Mouse (Mus musculus) right cerebral cortex, postnatal 4 days (tissue): ENCODE data around the gene Wrb.
"Not testable (repeated sequence)": the region's sequence is repeated elsewhere in the genome, so short reads cannot be mapped to it uniquely, and the experiment has no call there.

Experiments
- DNase-seq: peaks from one replicate; pipeline ENCODE4 v3.0.0-alpha.2; 2022

The Wrb gene

DNA sequence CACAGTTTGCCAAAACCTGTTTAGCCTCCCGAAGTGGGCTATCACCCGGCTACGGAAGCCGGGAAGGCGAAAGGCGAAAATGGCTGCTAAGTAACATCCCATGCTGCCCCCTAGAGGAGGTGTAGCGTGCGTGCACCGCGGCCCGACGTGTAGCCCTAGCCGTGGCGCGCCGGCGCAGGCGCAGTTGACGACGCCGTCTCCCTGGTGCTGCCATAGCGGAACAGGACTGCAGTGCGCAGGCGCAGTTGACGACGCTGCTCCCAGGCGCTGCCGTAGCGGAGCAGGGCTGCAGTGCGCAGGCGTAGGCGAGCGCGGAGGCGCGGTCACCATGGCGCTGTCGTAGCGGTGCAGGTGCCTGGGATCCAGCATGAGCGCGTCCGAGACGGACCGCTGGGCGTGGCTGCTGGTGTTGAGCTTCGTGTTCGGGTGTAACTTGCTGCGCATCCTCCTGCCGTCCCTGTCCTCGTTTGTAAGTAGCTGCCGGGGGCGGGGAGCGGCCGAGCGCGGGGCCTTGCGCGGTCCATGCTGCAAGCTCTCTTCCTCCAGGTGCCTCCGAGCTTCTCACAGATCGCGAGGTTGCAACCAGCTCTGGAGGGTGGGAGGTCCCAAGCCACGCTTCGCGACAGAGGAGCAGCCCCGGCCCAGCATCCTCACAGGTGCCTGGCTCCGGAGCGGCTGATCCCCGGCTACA, at the start of gene Wrb:
TSS of gene Wrb (plus strand) at position 298 of the 691 bp plus-strand sequence.
- DNase-seq: peak; percentile 100

DNA sequence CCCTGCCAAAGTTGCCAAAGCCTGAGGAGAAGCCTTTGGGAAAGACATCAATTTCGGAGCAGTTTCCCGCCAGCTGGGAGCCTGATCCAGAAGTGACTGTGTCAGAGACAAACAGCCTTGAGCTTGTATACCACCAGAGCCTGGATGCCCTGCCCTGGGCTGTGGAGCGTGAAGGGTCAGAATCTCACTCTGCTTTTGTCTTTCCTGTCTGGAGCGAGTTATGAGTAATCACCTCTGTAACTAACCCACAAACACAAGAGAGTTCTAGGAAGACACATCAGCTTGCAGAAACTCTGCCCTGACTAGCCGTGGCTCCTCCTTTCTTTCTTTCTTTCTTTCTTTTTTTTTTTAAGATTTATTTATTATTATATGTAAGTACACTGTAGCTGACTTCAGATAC, 49.2 kb upstream of the Wrb start:
- DNase-seq: no peak

DNA sequence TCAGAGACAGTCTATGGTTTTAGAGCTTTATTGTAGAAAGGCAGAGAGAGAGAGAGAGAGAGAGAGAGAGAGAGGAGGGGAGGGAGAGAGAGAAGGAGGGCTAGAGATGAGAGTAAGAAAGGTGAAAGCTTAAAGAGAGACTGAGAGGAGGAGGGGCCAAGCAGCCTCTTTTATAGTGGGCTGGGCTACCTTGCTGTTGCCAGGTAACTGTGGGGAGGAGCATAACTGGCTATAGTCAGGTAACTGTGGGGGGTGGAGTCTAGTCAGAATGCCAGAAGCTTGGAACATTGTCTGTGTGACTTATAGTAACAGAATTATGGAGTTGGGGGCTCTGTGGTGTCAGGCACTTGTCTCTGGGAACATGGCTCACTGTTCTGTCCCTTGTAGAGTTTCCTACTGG, 47.4 kb upstream of the Wrb start:
- DNase-seq: not testable (repeated sequence)

DNA sequence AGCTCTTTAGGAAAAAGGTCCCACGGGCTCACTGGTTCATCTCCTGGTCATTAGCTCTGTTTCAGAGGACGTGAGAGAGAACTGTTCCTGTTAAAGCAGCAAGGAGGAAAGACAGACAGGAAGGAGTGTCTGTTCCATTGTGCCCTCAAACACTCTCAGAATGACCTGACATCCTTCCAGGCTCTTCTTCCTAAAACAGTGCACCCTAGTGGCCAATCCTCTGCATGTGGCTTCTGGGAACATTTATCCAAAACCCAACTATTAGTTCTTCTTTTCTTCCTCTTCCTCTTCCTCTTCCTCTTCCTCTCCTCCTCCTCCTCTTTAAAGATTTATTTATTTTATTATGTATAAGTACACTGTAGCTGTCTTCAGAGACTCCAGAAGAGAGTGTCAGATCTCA, 42.2 kb upstream of the Wrb start:
- DNase-seq: no peak

DNA sequence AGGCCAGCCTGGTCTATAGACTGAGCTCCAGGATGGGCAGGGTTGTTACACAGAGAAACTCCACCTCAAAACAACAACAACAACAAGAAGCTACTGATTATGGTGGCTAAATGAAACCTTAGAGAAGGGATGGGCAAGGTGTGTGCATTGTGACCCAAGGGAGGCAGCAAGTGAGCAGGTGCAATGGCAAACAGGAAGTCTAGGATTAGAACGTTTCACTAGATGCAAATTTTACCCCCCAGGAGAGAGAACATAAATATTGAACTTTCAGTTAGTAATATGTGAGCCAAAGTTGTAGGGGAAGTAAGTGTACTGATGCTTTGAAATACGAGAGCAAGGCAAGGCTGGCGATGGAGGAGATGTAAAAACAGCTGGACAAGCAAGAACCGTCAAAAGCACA, 35.5 kb upstream of the Wrb start:
- no peak for DNase-seq

DNA sequence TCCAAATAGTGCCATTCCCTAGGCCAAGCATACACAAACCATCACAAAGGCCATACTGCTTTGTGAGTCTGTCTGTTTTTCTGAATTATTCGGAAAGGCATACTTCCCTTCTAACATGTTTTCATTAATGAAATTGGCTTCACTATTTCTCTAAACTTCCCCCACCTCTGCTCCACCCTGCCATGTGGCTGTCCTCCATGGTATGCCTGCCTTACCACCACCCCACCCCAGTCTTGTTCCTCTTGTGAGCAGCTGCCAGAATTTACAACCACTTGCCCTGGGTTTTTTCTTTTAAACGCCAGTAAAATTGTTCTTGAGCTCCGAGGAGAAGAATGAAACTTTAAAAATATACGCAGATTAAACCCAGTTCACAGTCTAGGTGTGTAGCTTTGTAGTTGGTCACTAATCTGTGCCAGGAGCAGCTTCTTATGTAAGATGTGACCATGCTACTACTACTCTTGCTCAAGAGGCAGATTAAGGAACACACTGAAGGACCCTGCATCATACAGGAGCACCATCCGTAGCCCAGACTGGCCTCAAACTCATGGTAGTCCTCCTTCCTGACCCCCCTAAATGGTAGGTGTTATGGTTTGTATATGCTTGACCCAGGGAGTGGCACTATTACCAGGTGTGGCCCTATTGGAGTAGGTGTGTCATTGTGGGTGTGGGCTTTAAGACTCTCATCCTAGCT, 34.4 kb upstream of the Wrb start:
- DNase-seq: no peak

DNA sequence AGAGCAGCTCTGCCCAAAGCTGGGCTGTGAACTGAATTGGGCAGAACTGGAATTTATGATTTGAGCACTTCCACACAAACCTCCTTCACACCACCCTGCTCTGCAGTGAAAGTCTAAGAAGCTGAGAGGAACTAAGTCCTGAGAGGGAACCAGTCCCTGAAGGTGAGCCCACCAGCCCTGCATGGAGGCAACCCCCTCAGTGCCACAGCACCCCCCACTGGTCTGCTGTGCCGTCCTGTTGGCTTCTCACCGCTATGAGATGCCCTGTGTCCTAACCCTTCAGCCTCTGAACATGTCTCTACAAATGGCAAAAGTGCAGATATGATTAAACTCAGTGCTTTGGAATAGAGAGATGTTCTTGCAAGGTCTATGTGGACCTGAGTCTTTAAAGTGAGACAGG, 32.4 kb upstream of the Wrb start:
- no peak for DNase-seq

DNA sequence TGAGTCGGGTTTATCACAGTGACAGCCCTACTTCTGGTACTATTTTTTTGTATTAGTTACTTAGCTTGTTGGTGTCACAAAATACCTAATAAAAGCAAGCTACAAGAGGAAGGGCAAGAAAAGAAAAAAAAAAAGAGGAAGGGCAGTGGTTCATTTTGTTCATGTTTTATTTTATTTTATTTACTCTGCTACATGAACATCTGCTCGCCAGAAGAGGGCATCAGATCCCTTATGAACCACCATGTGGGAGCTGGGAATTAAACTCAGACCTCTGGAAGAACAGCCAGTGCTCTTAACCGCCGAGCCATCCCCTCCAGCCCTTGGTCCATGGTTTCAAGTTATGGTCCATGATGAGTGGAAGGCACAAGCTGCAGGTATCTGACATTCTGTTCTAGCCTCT, 30.5 kb upstream of the Wrb start:
- no peak for DNase-seq

DNA sequence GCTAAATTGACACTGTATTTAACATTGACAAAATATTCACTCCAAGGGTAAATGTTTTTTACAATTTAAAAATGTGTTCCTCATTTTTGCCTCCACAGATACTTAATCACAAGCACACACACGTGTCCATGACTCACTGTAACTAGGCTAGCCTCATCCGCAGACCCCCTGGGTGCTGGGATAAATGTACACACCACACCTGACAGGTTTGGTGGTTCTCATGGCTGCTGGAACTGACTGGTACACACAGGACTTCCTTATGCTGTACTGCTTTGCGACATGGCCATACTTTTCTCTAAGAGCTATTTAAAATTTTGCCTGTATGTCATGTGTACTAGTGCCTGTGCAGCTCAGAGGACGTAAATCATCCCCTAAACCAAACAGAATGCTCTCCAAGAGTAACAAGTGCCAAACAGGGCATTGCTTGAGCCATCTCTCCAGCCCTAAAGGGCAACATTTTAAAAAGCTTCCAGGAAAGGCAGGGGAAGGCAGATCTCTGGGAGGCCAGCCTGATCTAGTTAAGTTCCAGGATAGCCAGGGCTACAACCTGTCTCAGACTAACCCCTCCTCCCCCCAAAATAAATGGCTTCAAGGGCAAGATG, 25.1 kb upstream of the Wrb start:
- no peak for DNase-seq

DNA sequence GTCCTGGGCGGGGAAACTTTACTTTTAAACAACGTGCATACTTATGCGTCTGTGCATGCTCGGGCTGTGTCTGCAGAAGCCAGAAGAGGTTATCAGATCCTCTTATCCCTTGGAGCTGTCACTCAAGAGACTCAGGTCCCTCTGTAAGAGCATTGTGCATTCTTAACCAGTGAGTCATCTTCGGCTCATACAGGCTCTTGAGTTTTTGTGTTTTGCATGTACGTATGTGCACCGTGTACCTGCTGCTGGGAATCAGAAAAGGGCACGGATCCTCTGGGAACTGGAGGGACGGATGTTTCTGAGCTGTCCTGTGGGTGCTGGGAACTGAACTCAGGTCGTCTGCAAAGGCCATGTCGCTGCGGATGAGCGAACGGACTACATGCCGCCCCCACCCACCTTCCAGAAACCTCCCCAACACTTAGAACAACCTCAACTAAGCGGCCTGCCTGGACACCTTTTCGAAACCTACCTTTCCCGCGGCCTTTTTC, 18.5 kb upstream of the Wrb start:
- no peak for DNase-seq

DNA sequence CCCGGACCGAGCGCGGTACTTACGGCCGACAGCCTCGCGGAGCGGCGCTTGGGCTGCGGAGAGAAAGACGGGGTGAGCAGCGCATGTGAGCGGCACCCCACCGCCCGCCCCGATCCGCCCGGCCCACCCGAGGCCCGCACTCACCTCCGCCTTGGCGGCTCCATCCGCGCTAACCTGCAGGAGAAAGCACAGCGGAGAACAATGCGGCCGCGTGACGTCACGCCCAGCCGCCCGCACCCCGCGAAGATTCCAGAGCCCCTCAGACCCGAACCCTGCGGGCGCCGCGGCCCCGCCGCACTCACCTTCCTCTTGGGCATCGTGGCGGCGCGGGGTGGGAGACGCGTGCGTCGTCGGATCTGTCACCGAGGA, 17.9 kb upstream of the Wrb start:
- DNase-seq: no peak

DNA sequence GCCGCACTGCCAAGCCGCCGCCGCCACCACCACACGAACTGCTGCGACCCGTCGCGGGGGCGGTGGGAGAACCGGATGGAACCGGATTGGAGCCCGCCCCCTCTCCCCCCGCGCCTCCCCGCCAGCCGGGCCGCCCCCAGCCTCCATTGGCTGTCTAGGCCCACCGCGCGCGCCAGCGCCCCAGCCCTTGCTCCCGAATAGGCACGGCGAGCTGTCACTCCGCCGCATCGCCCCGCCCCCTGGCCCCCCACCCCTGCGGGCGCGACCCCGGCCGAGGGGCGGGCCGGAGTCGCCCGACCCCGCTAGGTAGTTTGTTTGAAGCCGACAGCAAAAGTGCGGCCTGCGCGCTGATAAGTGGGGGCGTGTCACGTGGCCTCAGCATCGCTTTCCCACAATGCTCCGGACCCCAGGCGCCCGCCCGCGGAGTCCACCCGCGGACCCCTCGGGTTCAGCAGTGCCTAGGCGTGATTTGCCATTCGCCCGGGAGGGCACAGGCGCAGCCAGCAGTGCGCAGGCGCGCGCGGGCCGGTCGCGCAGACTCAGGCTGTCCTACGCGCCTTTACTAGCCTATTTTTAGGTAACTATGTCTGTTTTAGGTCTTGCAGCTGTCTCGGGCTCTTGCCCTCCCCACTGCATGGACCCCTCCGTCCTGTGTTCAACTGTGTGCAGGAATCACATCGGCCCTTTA, 17.4 kb upstream of the Wrb start, which contains the start of gene Hmgn1:
TSS of gene Hmgn1 (minus strand) at position 73 of the 688 bp plus-strand sequence.
- DNase-seq: peak; percentile 98

DNA sequence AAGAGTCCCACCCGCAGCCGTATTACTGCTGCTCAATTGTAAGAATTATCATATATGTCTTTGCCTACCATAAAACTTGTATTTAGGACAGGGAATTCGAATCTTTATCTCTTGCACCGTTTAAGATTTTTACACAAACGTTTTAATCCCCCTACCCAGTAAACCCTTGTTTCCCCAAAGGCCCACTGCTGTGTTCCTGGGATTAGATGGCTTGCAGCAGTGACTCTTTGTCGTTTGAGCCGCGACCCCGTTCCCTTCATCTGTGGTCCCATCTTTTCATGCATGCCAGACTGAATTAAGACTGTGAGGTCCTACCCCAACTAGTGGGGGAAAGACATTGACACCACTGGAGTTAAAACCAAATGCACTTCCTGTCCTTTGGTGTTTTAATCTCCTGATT, 16.7 kb upstream of the Wrb start:
- DNase-seq: no peak

DNA sequence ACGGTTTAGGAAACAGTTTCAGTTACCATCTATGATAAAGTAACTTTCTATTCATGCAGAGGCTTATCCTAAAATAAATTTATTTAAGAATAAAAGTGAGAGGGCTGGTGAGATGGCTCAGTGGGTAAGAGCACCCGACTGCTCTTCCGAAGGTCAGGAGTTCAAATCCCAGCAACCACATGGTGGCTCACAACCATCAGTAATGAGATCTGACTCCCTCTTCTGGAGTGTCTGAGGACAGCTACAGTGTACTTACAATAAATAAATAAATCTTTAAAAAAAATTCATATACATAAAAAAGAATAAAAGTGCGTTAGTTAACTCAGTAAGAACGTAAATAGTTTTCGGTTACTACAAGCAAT, 478 bp upstream of the Wrb start:
- not testable (repeated sequence) for DNase-seq

DNA sequence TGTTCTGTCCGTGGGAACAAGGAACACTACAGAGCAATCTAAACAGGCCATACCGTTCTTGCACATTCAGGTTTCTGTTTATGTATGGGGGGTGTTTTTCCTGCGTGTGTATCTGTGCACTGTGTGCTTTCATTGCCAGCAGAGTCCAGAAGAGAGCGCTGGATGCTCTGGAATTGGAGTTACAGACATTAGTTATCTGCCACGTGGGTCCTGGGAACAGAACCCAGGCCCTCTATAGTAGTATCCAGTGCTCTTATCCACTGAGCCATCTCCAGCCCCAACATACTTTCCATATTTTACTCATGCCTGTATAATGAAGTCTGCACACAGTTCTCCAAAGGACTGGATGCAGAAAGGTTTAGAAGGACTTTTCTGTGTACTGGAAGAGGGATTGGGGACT, 607 bp downstream of the Wrb start:
- no peak for DNase-seq

DNA sequence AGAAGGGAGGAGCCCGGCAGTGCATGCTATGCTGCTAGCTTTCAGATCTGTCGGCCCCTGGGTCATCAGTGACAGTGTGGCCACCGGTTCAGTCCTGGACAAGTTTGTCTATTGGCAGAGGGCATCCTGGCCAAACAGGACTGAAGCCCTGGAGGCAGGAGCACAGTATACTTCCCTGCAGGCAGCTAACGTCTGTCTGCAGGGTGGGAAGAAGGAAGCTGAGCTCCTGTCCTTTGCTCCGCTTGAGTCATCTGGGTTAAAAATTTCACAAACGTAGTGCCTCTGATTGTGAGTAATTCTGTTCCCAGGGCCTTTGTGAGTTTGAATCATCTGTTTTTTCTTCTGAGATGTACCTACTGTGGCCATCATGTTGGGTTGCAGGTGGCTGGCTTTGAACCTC, 3.6 kb downstream of the Wrb start:
- DNase-seq: no peak

DNA sequence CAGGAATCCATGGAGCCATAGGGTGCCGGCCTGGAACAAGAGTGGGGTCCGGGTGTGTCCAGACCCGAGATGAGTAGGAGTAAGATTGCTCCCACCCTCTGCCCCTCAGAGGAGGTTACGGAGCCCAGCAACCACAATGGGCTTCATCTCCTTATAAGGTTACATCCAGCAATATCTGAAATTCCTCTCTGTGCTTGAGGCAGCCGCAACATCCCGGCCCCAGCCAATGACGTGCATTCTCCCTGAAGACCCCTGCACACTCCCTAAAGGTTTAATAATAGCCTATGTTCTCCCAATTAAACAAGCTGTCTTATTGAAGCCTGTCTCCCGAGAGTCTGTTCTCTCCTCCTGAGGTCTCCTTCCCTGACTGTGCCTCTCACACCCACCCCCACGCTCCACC, 4.1 kb downstream of the Wrb start:
- no peak for DNase-seq

DNA sequence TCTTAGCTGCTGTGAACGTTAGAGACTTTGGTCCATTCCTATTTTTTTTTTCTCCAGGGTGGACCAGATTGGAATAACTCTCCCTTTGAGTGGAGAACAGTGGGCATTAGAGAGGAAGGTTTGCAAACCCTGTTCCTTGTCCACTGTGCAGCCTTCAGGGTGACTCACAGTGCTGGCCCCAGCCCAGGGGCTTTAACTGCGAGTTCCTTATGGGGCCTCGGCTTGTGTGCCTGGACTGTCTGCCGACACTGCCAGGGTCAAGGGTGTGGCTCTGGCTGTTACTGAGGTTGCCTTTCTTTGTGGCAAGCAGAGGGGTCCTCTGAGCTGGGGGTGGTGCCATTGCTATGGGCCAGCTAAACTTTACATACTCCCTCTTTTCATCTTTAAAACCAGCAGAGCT, 5.8 kb downstream of the Wrb start:
- DNase-seq: no peak

DNA sequence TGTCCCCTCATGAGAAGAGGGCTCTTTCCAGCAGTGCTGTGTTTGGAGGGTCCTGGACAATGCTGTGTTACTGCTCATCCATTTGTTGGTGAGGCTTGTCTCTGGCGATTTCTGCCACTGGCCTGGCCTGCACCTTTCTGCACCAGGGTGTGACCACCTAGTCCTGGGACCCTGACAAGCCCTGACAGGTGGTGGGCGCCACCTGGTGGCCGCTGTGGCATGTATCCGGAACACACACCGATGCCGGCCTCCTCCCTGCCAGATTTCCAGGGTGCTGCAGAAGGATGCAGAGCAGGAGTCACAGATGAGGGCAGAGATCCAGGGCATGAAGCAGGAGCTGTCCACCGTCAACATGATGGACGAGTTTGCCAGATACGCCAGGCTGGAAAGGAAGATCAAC, 6.3 kb downstream of the Wrb start:
- peak; percentile 79 for DNase-seq

DNA sequence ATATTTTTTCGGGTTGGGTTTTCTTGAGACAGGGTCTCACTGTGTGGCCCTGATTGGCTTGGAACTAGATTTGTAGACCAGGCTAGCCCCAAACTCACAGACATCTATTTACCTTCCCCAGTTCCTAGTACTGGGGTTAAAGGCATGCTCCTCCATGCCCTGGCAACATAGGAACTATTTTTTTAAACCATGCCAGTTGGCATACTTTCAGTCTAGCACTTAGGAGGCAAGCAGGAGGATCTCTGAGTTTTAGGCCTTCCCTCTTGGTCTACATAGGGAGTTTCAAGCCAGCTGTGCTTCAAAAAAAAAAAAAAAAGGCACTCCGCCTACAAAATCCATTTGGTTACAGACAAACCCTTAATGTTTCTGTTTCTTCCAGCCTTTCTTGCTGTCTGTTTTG, 9.3 kb downstream of the Wrb start:
- DNase-seq: no peak

DNA sequence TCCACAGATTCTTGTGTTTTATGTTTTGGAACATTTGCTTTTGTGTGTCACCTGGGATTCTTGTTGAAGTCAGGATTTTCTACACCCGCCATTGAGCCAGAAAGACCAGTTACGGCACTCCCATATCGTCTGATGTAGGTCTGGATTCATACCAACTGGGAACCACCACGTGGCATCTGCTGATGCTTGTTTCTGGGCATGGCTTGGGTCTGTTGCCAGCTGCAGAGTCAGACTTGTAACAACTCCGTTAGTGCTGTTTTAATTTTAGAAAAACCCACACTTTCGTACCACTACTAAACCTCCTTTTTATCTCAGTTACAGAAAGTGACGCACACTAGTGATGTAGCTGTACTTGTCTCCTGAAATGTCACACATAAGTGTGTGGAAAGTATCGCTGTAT, 10.8 kb downstream of the Wrb start:
- DNase-seq: peak; percentile 33

DNA sequence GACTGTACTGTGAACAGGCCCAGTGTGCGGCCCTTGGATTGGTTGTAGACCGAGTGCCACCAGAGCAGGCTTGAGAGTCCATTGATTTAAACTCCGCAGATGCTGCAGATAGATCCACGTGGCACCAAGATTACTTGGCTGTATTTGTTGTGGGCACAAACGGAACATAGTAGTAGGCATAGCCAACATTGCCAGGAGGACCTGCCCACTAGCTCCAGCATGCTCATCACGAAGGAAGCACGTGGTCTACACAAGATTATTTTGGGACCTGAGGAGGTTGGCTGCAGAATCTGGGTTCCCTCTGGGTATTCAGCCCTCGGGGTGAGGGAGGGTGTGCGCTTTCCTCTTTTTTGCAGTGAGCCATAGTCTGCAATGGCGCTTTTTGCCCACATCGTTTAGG, 12.0 kb downstream of the Wrb start:
- DNase-seq: no peak

DNA sequence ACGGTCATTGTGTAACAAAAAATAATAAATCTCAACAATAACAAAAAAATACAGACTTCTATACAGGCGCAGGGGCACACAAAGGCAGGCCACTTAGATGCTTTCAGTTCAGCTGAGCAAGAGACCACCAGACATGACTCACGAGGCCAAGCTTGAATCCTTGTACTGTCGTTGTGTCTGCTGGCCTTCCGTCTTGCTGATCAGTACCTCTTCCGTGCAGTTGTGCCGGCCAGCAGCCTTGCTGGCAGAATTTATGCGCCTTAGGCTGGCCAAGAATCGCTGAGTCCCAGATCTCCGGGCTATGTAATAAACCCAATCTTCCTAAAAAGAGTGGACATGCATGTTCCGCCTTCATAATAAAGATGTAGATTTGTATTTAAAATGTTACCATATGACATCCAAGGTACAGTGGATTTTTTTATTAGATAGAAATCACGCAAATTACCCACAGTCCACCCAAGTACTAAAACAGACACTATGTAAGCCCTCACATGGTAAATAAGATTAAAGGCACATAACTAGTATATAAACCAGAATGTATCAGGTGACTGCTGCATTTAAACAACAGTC, 13.4 kb downstream of the Wrb start:
- no peak for DNase-seq
